Mouse (Mus musculus): ENCODE data around the gene Isy1. TPM values are rescaled to one million over a fixed set of nuclear protein-coding genes. Genes with fewer than 3 reads are reported as not detected.

Gene Isy1
- polyA plus RNA-seq, 1 experiment from 2014 or later: 68.8 TPM

GRCm38 (mm10) chr6:87808521-87808920 lies 30.1 kb downstream of the Isy1 start:
- Histone ChIP-seq H3K27me3 (ENCODE audit: low read depth, poor library complexity, severe bottlenecking) (no peaks in the 10 kb centered on the region), H3K36me3 (peaks cover 10% of the 10 kb centered on the region; the same call in 1 of the 2 replicates), H3K4me1 (peaks cover 25% of the 10 kb centered on the region), H3K27ac (no peak overlapping the region), H3K9me3 (replicated peaks) (no peaks in the 10 kb centered on the region), H3K4me3 (no peak overlapping the region)
- DNase-seq (ENCODE audit: low spot score): no peak
- 90% methylated on average over 3 of the region's 3 CpGs for WGBS

- Histone ChIP-seq H3K27ac (no peak overlapping the region), H3K4me1 (peaks cover 25% of the 10 kb centered on the region), H3K36me3 (0 out of 2 replicates have a peak, but pooled peaks cover 5% of the 10 kb centered on the region), H3K4me3 (no peak overlapping the region), H3K27me3 (ENCODE audit: low read depth, poor library complexity, severe bottlenecking) (no peaks in the 10 kb centered on the region), H3K9me3 (replicated peaks) (no peaks in the 10 kb centered on the region)
- WGBS: 83% methylated on average over 4 of the region's 4 CpGs
- DNase-seq (ENCODE audit: low spot score): no peak
Observed at GRCm38 (mm10) chr6:87807735-87808440, 30.7 kb downstream of the Isy1 start.

- DNase-seq (ENCODE audit: low spot score): no peak
- H3K36me3 ChIP-seq: 0 out of 2 replicates have a peak, but pooled peaks cover 5% of the 10 kb centered on the region
Observed at GRCm38 (mm10) chr6:87806857-87807256, 31.7 kb downstream of the Isy1 start.

GRCm38 (mm10) chr6:87806028-87806427 lies 32.6 kb downstream of the Isy1 start:
- Histone ChIP-seq H3K4me1 (peaks cover 9% of the 10 kb centered on the region), H3K27me3 (ENCODE audit: low read depth, poor library complexity, severe bottlenecking) (no peaks in the 10 kb centered on the region), H3K9me3 (replicated peaks) (no peaks in the 10 kb centered on the region), H3K27ac (no peak overlapping the region), H3K36me3 (0 out of 2 replicates have a peak, but pooled peaks cover 5% of the 10 kb centered on the region), H3K4me3 (no peak overlapping the region)
- no peak for DNase-seq (ENCODE audit: low spot score)
- WGBS: 83% methylated on average over 2 of the region's 2 CpGs

More at GRCm38 (mm10) chr6:87806857-87807256, 31.7 kb downstream of the Isy1 start:
- H3K27ac ChIP-seq: no peak overlapping the region
- no peaks in the 10 kb centered on the region for H3K9me3 ChIP-seq (replicated peaks)
- 67% methylated on average over 2 of the region's 2 CpGs for WGBS
- peaks cover 16% of the 10 kb centered on the region for H3K4me1 ChIP-seq
- H3K4me3 ChIP-seq: no peak overlapping the region
- H3K27me3 ChIP-seq (ENCODE audit: low read depth, poor library complexity, severe bottlenecking): no peaks in the 10 kb centered on the region

GRCm38 (mm10) chr6:87805448-87805847 lies 33.1 kb downstream of the Isy1 start:
- Histone ChIP-seq H3K9me3 (replicated peaks) (no peaks in the 10 kb centered on the region), H3K4me3 (no peak overlapping the region), H3K27ac (no peak overlapping the region), H3K4me1 (peaks cover 3% of the 10 kb centered on the region), H3K27me3 (ENCODE audit: low read depth, poor library complexity, severe bottlenecking) (no peaks in the 10 kb centered on the region), H3K36me3 (0 out of 2 replicates have a peak, but pooled peaks cover 5% of the 10 kb centered on the region)
- 91% methylated on average over 7 of the region's 7 CpGs for WGBS
- DNase-seq (ENCODE audit: low spot score): no peak

- WGBS: 87% methylated on average over 7 of the region's 7 CpGs
- Histone ChIP-seq H3K36me3 (0 out of 2 replicates have a peak, but pooled peaks cover 5% of the 10 kb centered on the region), H3K4me1 (no peaks in the 10 kb centered on the region)
Observed at GRCm38 (mm10) chr6:87804886-87805285, 33.7 kb downstream of the Isy1 start.

GRCm38 (mm10) chr6:87804036-87804435 lies 34.6 kb downstream of the Isy1 start:
- 85% methylated on average over 1 of the region's 1 CpGs for WGBS
- no peaks in the 10 kb centered on the region for H3K9me3 ChIP-seq (replicated peaks)
- no peak for DNase-seq (ENCODE audit: low spot score)
- H3K4me3 ChIP-seq: no peak overlapping the region
- 0 out of 2 replicates have a peak, but pooled peaks cover 5% of the 10 kb centered on the region for H3K36me3 ChIP-seq
- H3K27ac ChIP-seq: no peak overlapping the region
- no peaks in the 10 kb centered on the region for H3K27me3 ChIP-seq (ENCODE audit: low read depth, poor library complexity, severe bottlenecking)
- no peaks in the 10 kb centered on the region for H3K4me1 ChIP-seq

More at GRCm38 (mm10) chr6:87804886-87805285, 33.7 kb downstream of the Isy1 start:
- DNase-seq (ENCODE audit: low spot score): no peak
- Histone ChIP-seq H3K27ac (no peak overlapping the region), H3K4me3 (no peak overlapping the region), H3K27me3 (ENCODE audit: low read depth, poor library complexity, severe bottlenecking) (no peaks in the 10 kb centered on the region), H3K9me3 (replicated peaks) (no peaks in the 10 kb centered on the region)

GRCm38 (mm10) chr6:87802462-87802861 lies 36.1 kb downstream of the Isy1 start:
- H3K36me3 ChIP-seq: 0 out of 2 replicates have a peak, but pooled peaks cover 5% of the 10 kb centered on the region
- H3K27me3 ChIP-seq (ENCODE audit: low read depth, poor library complexity, severe bottlenecking): no peaks in the 10 kb centered on the region
- no peaks in the 10 kb centered on the region for H3K9me3 ChIP-seq (replicated peaks)
- H3K27ac ChIP-seq: no peak overlapping the region
- WGBS: 88% methylated on average over 7 of the region's 7 CpGs
- no peak overlapping the region for H3K4me3 ChIP-seq
- DNase-seq (ENCODE audit: low spot score): no peak
- peaks cover 6% of the 10 kb centered on the region for H3K4me1 ChIP-seq

GRCm38 (mm10) chr6:87799576-87799975 lies 39.0 kb downstream of the Isy1 start:
- DNase-seq (ENCODE audit: low spot score): no peak
- Histone ChIP-seq H3K9me3 (replicated peaks) (no peaks in the 10 kb centered on the region), H3K36me3 (0 out of 2 replicates have a peak, but pooled peaks cover 4% of the 10 kb centered on the region), H3K4me1 (peaks cover 11% of the 10 kb centered on the region), H3K27ac (no peak overlapping the region), H3K4me3 (no peak overlapping the region), H3K27me3 (ENCODE audit: low read depth, poor library complexity, severe bottlenecking) (no peaks in the 10 kb centered on the region)
- 93% methylated on average over 6 of the region's 6 CpGs for WGBS

GRCm38 (mm10) chr6:87797321-87797720 lies 41.3 kb downstream of the Isy1 start:
- Histone ChIP-seq H3K4me1 (peaks cover 11% of the 10 kb centered on the region), H3K4me3 (no peak overlapping the region)
- no peak for DNase-seq (ENCODE audit: low spot score)

GRCm38 (mm10) chr6:87796251-87796880 lies 42.2 kb downstream of the Isy1 start:
- no peak overlapping the region for H3K27ac ChIP-seq
- WGBS: 92% methylated on average over 6 of the region's 6 CpGs
- no peaks in the 10 kb centered on the region for H3K9me3 ChIP-seq (replicated peaks)

More at GRCm38 (mm10) chr6:87797321-87797720, 41.3 kb downstream of the Isy1 start:
- Histone ChIP-seq H3K27me3 (ENCODE audit: low read depth, poor library complexity, severe bottlenecking) (no peaks in the 10 kb centered on the region), H3K27ac (no peak overlapping the region), H3K9me3 (replicated peaks) (no peaks in the 10 kb centered on the region), H3K36me3 (peaks cover 9% of the 10 kb centered on the region)
- WGBS: 28% methylated on average over 2 of the region's 2 CpGs

GRCm38 (mm10) chr6:87795385-87796150 lies 43.0 kb downstream of the Isy1 start:
- Histone ChIP-seq H3K36me3 (peaks cover 20% of the 10 kb centered on the region), H3K27ac (no peak overlapping the region), H3K9me3 (replicated peaks) (no peaks in the 10 kb centered on the region), H3K27me3 (ENCODE audit: low read depth, poor library complexity, severe bottlenecking) (no peaks in the 10 kb centered on the region), H3K4me1 (peaks cover 11% of the 10 kb centered on the region), H3K4me3 (no peak overlapping the region)
- no peak for DNase-seq (ENCODE audit: low spot score)
- WGBS: 81% methylated on average over 6 of the region's 6 CpGs

More at GRCm38 (mm10) chr6:87796251-87796880, 42.2 kb downstream of the Isy1 start:
- Histone ChIP-seq H3K4me1 (peaks cover 11% of the 10 kb centered on the region), H3K36me3 (peaks cover 18% of the 10 kb centered on the region), H3K4me3 (no peak overlapping the region), H3K27me3 (ENCODE audit: low read depth, poor library complexity, severe bottlenecking) (no peaks in the 10 kb centered on the region)
- no peak for DNase-seq (ENCODE audit: low spot score)
